11 mouse cellular contexts compared by ENCODE assay signal in genomic region chr2:71874836-71875235, GRCm38 (mm10). TPM values are rescaled to one million over a fixed set of nuclear protein-coding genes. Genes with fewer than 3 reads are reported as not detected.
DNase-seq lines count a peak whose midpoint lies in the region; ATAC-seq lines count a peak whose summit lies in the region.
"Had no signal": no experiment of that assay in that cellular context is flagged by ENCODE, and none has a peak within 500 bp of the region (broad histone marks: within the 10 kb centered on the region; RNA-seq: fewer than 3 reads in every experiment).

No protein-coding gene starts in this region.

- ATAC-seq in heart, embryonic 13.5 days (ENCODE audit: extremely low read depth, insufficient number of reproducible peaks, low FRiP score, low TSS enrichment) = no peak
- no peak for ATAC-seq in megakaryocyte, adult 5-6 weeks (ENCODE audit: poor library complexity, severe bottlenecking)
- ATAC-seq in intestine, embryonic 15.5 days = no peak
- no peak for ATAC-seq in stomach, embryonic 16.5 days (ENCODE audit: insufficient read depth, low FRiP score)

- no peak for DNase-seq in heart, postnatal 14 days
- DNase-seq in frontal cortex, postnatal 14 days (ENCODE audit: low spot score in 2 of 2) = no peak
- DNase-seq: gastrocnemius, postnatal 25 days; layer of hippocampus, postnatal 36 days; lung, postnatal 14 days had no signal

- H3K9me3 ChIP-seq in heart, embryonic 13.5 days = no peaks in the 10 kb centered on the region
- no peaks in the 10 kb centered on the region for H3K9me3 ChIP-seq in megakaryocyte, embryonic 14.5 days
- no peaks in the 10 kb centered on the region for H3K9me3 ChIP-seq in intestine, embryonic 15.5 days
- no peaks in the 10 kb centered on the region for H3K9me3 ChIP-seq in stomach, embryonic 16.5 days (replicated peaks; ENCODE audit: control insufficient read depth, low read length)
- H3K9me3 ChIP-seq: neural tube, embryonic 13.5 days had no signal

- H3K4me2 ChIP-seq in heart, embryonic 13.5 days = peak overlapping the region; percentile 95
- H3K4me2 ChIP-seq in intestine, embryonic 15.5 days (replicated peaks) = peak overlapping the region; percentile 92
- H3K4me2 ChIP-seq in stomach, embryonic 16.5 days (ENCODE audit: low read depth, low read length) = peak overlapping the region; percentile 34; the same call in 1 of the 2 replicates

- peaks cover 21% of the 10 kb centered on the region for H3K36me3 ChIP-seq in heart, embryonic 13.5 days
- H3K36me3 ChIP-seq in megakaryocyte, embryonic 14.5 days (replicated peaks; ENCODE audit: low read length) = peaks cover 38% of the 10 kb centered on the region
- H3K36me3 ChIP-seq in intestine, embryonic 15.5 days = peaks cover 3% of the 10 kb centered on the region; the same call in 1 of the 2 replicates
- no peaks in the 10 kb centered on the region for H3K36me3 ChIP-seq in stomach, embryonic 16.5 days (ENCODE audit: control insufficient read depth, insufficient read depth, low read length)
- H3K36me3 ChIP-seq: neural tube, embryonic 13.5 days had no signal

- intact Hi-C loops in heart, postnatal 14 days (cut with DNase I) = no loop called here

- H3K27me3 ChIP-seq in heart, embryonic 13.5 days (replicated peaks) = no peaks in the 10 kb centered on the region
- no peaks in the 10 kb centered on the region for H3K27me3 ChIP-seq in megakaryocyte, embryonic 14.5 days (replicated peaks)
- no peaks in the 10 kb centered on the region for H3K27me3 ChIP-seq in intestine, embryonic 15.5 days (replicated peaks)
- H3K27me3 ChIP-seq in stomach, embryonic 16.5 days (ENCODE audit: control insufficient read depth, insufficient read depth, low read length) = no peaks in the 10 kb centered on the region

- no peak overlapping the region for H3K27ac ChIP-seq in heart, embryonic 13.5 days (replicated peaks)
- H3K27ac ChIP-seq in intestine, embryonic 15.5 days = no peak overlapping the region
- no peak overlapping the region for H3K27ac ChIP-seq in stomach, embryonic 16.5 days (ENCODE audit: low read length)
- H3K27ac ChIP-seq: neural tube, embryonic 13.5 days had no signal

- peak overlapping the region; percentile 88 for H3K4me3 ChIP-seq in heart, embryonic 13.5 days
- H3K4me3 ChIP-seq in megakaryocyte, embryonic 14.5 days (replicated peaks) = peak overlapping the region; percentile 81
- no peak overlapping the region; the same call in 1 of the 2 replicates for H3K4me3 ChIP-seq in intestine, embryonic 15.5 days (replicated peaks)
- H3K4me3 ChIP-seq in stomach, embryonic 16.5 days (replicated peaks; ENCODE audit: low read length) = peak overlapping the region; percentile 83; the same call in 1 of the 2 replicates

- H3K4me1 ChIP-seq in heart, embryonic 13.5 days = peaks cover 36% of the 10 kb centered on the region
- peaks cover 40% of the 10 kb centered on the region for H3K4me1 ChIP-seq in megakaryocyte, embryonic 14.5 days
- no peaks in the 10 kb centered on the region for H3K4me1 ChIP-seq in intestine, embryonic 15.5 days (replicated peaks)
- H3K4me1 ChIP-seq in stomach, embryonic 16.5 days (ENCODE audit: control insufficient read depth, insufficient read depth, low read length) = peaks cover 13% of the 10 kb centered on the region

- WGBS in heart, embryonic 13.5 days = 49% methylated on average over 2 of the region's 2 CpGs
- 61% methylated on average over 2 of the region's 2 CpGs for WGBS in intestine, embryonic 15.5 days
- WGBS in stomach, embryonic 16.5 days = 80% methylated on average over 2 of the region's 2 CpGs

- H3K9ac ChIP-seq in heart, embryonic 13.5 days = peak overlapping the region; percentile 96
- H3K9ac ChIP-seq in intestine, embryonic 15.5 days = no peak overlapping the region
- H3K9ac ChIP-seq in stomach, embryonic 16.5 days (ENCODE audit: low read length) = no peak overlapping the region
- H3K9ac ChIP-seq: neural tube, embryonic 13.5 days had no signal

RNA-seq across cellular contexts. Expression of gene Pdk1, which starts 1.8 kb away (rescaled TPM):
- polyA plus RNA-seq in heart, embryonic 13.5 days (2015; fragmentation: Nextera tagmentation; extraction: Ambion mirVana) = 84.3 and 88.1 TPM in 2 replicates
- 100 to 1,000 TPM in 1 of 2 experiments, 10 to 100 TPM in 1; 98.2 to 107 TPM for total RNA-seq in heart, postnatal 14 days (2021)
- 16.5 and 24.0 TPM in 2 replicates for polyA plus RNA-seq in megakaryocyte, embryonic 14.5 days (2012; ENCODE audit: insufficient read depth, low replicate concordance)
- total RNA-seq in megakaryocyte, adult 5-6 weeks (2015) = 4.7 and 5.7 TPM in 2 replicates
- 8.6 and 19.8 TPM in 2 replicates for total RNA-seq in megakaryocyte, adult 5-6 weeks (2017)
- polyA plus RNA-seq in intestine, embryonic 15.5 days (2015; fragmentation: Nextera tagmentation; extraction: Ambion mirVana) = 66.8 and 78.3 TPM in 2 replicates
- polyA plus RNA-seq in stomach, embryonic 16.5 days (2015; fragmentation: Nextera tagmentation; extraction: Ambion mirVana) = 66.1 and 68.6 TPM in 2 replicates

Comparison
In these comparisons a context has a peak if more than half of its experiments do, and no peak if none do; other contexts are left out.
1. H3K4me2 ChIP-seq: peak in every context shown above with its lines; median percentile 95 in heart, embryonic 13.5 days; 92 in intestine, embryonic 15.5 days; 34 in stomach, embryonic 16.5 days.